Mouse (Mus musculus) small intestine, adult 2 months (tissue): ENCODE results near the gene Notch1.

ENCODE experiments used
- CTCF ChIP-seq: fragments of 200-500 bp; IDR thresholded peaks from 2 replicates; pipeline ENCODE4 v1.5.1; 2012; ENCODE audit warnings: low read depth, mild to moderate bottlenecking, control low read depth, inconsistent platforms, low read length, moderate library complexity, mixed read lengths; ENCODE audit not compliant: insufficient replicate concordance, insufficient read length; ENCODE audit errors: extremely low read depth
- POLR2A ChIP-seq: fragments of 200-500 bp; IDR thresholded peaks from 2 replicates; pipeline ENCODE4 v1.6.1; 2012; ENCODE audit warnings: low read depth, mild to moderate bottlenecking, control low read depth, inconsistent platforms, low read length, moderate library complexity

DNA sequence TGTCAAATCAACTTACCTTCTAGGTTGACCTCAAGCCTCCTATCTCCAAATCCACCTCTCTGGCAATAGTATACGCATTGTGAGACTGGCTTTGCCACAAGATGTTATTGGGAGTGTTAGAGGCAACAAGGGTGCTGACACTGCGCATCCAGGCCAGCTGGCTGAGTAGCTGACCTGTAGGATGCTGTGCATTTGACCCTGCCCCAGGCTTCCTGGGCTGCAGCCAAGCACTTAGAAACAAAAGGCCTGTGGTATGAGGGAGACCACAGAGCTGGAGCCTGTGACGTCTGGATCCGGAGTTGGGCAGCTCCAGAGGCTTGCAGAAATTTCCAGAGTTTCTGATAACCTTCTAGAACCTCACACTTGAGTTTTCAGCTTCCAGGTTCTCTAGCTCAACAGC, 26.7 kb upstream of the Notch1 start:
- no peak for TF ChIP-seq CTCF
- TF ChIP-seq POLR2A: no peak
